Mouse (Mus musculus) CD4-positive naive resting alpha-beta T cell, adult 57 days (primary cell): ENCODE results near the gene Slc19a1. TPM values are rescaled to one million over a fixed set of nuclear protein-coding genes. Genes with fewer than 3 reads are reported as not detected.

Experiments
- total RNA-seq: library from RNA; stranded (reverse); gene quantifications from one replicate; pipeline ENCODE4 v1.2.4, GENCODE M21; 2023

Gene Slc19a1
- 24.4 TPM for total RNA-seq

GRCm38 (mm10) chr10:77031768-77032375, at the start of gene Slc19a1:
Gene Slc19a1 (plus strand): TSS chr10:77032241.

Other genes with a start within 250 kb of the Slc19a1 start
- gene Pcbp3, start 70.4 kb upstream of the Slc19a1 start, total RNA-seq = 18.1 TPM
- gene Col18a1, start 134.3 kb downstream of the Slc19a1 start, total RNA-seq = 1.3 TPM
- 31.5 TPM for gene Pofut2, start 227.0 kb downstream of the Slc19a1 start, total RNA-seq